ENCODE assay signal across 18 mouse cellular contexts in genomic region chr15:25785456-25786390, GRCm38 (mm10). TPM values are rescaled to one million over a fixed set of nuclear protein-coding genes. Genes with fewer than 3 reads are reported as not detected.
DNase-seq lines count a peak whose midpoint lies in the region; ATAC-seq and TF ChIP-seq lines count a peak whose summit lies in the region.
"Had no signal": no experiment of that assay in that cellular context is flagged by ENCODE, and none has a peak within 500 bp of the region (broad histone marks: within the 10 kb centered on the region; RNA-seq: fewer than 3 reads in every experiment).

No protein-coding gene starts in this region.

- WGBS in limb, embryonic 12.5 days, result 90% methylated on average over 35 of the region's 35 CpGs
- WGBS in limb, embryonic 10.5 days, result 95% methylated on average over 35 of the region's 35 CpGs

- H3K36me3 ChIP-seq in limb, embryonic 12.5 days, result peaks cover 98% of the 10 kb centered on the region
- peaks cover 100% of the 10 kb centered on the region for H3K36me3 ChIP-seq in limb, embryonic 10.5 days
- peaks cover 83% of the 10 kb centered on the region for H3K36me3 ChIP-seq in ES-Bruce4 (ENCODE audit: control insufficient read depth, insufficient read depth, low read length, poor library complexity, severe bottlenecking)

- intact Hi-C loops in gastrocnemius, postnatal 36 days (cut with DNase I), result no loop called here

- H3K27ac ChIP-seq in limb, embryonic 12.5 days, result peak overlapping the region; percentile 19; the same call in 1 of the 2 replicates
- H3K27ac ChIP-seq in limb, embryonic 10.5 days, result no peak overlapping the region; the same call in 1 of the 2 replicates
- H3K27ac ChIP-seq in ES-Bruce4 (ENCODE audit: insufficient read depth, low read length), result no peak overlapping the region
- H3K27ac ChIP-seq: liver, embryonic 14.5 days had no signal

- no peak for TF ChIP-seq CTCF in ES-Bruce4 (IDR thresholded peaks at IDR 0.05; ENCODE audit: low read depth, low read length)

- no peak overlapping the region for H3K4me3 ChIP-seq in limb, embryonic 12.5 days (replicated peaks)
- H3K4me3 ChIP-seq in limb, embryonic 10.5 days, result no peak overlapping the region
- H3K4me3 ChIP-seq in ES-Bruce4 (ENCODE audit: low read depth, low read length), result peak overlapping the region; percentile 14; the same call in 1 of the 2 replicates
- H3K4me3 ChIP-seq: limb, embryonic 13.5 days had no signal

- DNase-seq in gastrocnemius, adult 18-20 months (ENCODE audit: low spot score), result peak; percentile 55
- DNase-seq in gastrocnemius, postnatal 36 days, result no peak
- DNase-seq in limb, embryonic 10.5 days (ENCODE audit: low spot score), result no peak
- peak; percentile 16 to 47 for DNase-seq in adrenal gland, postnatal 36 days
- no peak for DNase-seq in c-Kit-positive CD71-positive TER-119-positive erythroid progenitor cells, embryonic 14.5 days (ENCODE audit: low spot score)
- DNase-seq: cerebellum, adult 11 months; cerebellum, postnatal 14 days; kidney, postnatal 10 days; right cerebral cortex, postnatal 4 days; thymus, adult 2 months had no signal

- no peak overlapping the region for H3K9ac ChIP-seq in limb, embryonic 12.5 days (replicated peaks)
- no peak overlapping the region for H3K9ac ChIP-seq in ES-Bruce4 (ENCODE audit: low read depth, poor library complexity, severe bottlenecking)
- H3K9ac ChIP-seq: limb, embryonic 13.5 days; liver, embryonic 14.5 days had no signal

- no peak for TF ChIP-seq POLR2A in ES-Bruce4 (IDR thresholded peaks at IDR 0.05; ENCODE audit: insufficient read depth, low read length)

- no peaks in the 10 kb centered on the region for H3K27me3 ChIP-seq in limb, embryonic 12.5 days
- H3K27me3 ChIP-seq in limb, embryonic 10.5 days (ENCODE audit: low read depth, poor library complexity, severe bottlenecking), result no peaks in the 10 kb centered on the region
- no peaks in the 10 kb centered on the region for H3K27me3 ChIP-seq in ES-Bruce4 (ENCODE audit: control insufficient read depth, insufficient read depth, low read length, poor library complexity, severe bottlenecking)
- H3K27me3 ChIP-seq: limb, embryonic 13.5 days had no signal

- ATAC-seq in limb, embryonic 12.5 days (ENCODE audit: insufficient number of reproducible peaks, insufficient read depth, low FRiP score, low TSS enrichment, low read depth), result no peak
- no peak for ATAC-seq in erythroblast, adult 5-6 weeks (replicated peaks; ENCODE audit: low FRiP score, poor library complexity, severe bottlenecking)
- ATAC-seq: forebrain, embryonic 14.5 days; inflammation-experienced regulatory T-cells, adult 6 months; midbrain, embryonic 16.5 days had no signal

- TF ChIP-seq EP300 in ES-Bruce4 (IDR thresholded peaks at IDR 0.05; ENCODE audit: insufficient read depth, low read depth, low read length), result no peak

- H3K4me1 ChIP-seq in limb, embryonic 12.5 days (replicated peaks), result peaks cover 6% of the 10 kb centered on the region
- H3K4me1 ChIP-seq in limb, embryonic 10.5 days, result peaks cover 3% of the 10 kb centered on the region; the same call in 1 of the 2 replicates
- H3K4me1 ChIP-seq in ES-Bruce4 (ENCODE audit: control insufficient read depth, insufficient read depth, low read length), result peaks cover 2% of the 10 kb centered on the region

- H3K4me2 ChIP-seq in limb, embryonic 12.5 days, result no peak overlapping the region
- H3K4me2 ChIP-seq: limb, embryonic 13.5 days had no signal

- no peaks in the 10 kb centered on the region for H3K9me3 ChIP-seq in limb, embryonic 12.5 days
- no peaks in the 10 kb centered on the region for H3K9me3 ChIP-seq in limb, embryonic 10.5 days (replicated peaks)
- H3K9me3 ChIP-seq in ES-Bruce4 (replicated peaks; ENCODE audit: control insufficient read depth, insufficient read depth, low read length, poor library complexity, severe bottlenecking), result no peaks in the 10 kb centered on the region
- H3K9me3 ChIP-seq: limb, embryonic 13.5 days had no signal

RNA-seq across cellular contexts. Expression of gene Retreg1, which starts 57.3 kb away (rescaled TPM):
- 100 to 1,000 TPM; 171 to 293 TPM for total RNA-seq in gastrocnemius, adult 18-20 months (2021)
- total RNA-seq in gastrocnemius, postnatal 36 days (2021), result 100 to 1,000 TPM; 128 to 214 TPM
- 3.2 and 3.4 TPM in 2 replicates for polyA plus RNA-seq in limb, embryonic 12.5 days (2016; fragmentation: Nextera tagmentation; extraction: Ambion mirVana)
- 1.2 and 1.9 TPM in 2 replicates for polyA plus RNA-seq in limb, embryonic 10.5 days (2016; fragmentation: Nextera tagmentation; extraction: Ambion mirVana)
- 15.2 and 16.5 TPM in 2 replicates for polyA plus RNA-seq in ES-Bruce4 (2011; ENCODE audit: insufficient read depth, insufficient read length, low read depth, missing spikeins)
- 10 to 100 TPM; 27.3 to 49.5 TPM for total RNA-seq in adrenal gland, postnatal 36 days (2021)
- total RNA-seq in erythroblast, adult 5-6 weeks (2015; ENCODE audit: low replicate concordance), result 8.2 and 20.0 TPM in 2 replicates
- 4.6 and 7.8 TPM in 2 replicates for total RNA-seq in erythroblast, adult 5-6 weeks (2017; ENCODE audit: low replicate concordance)

Comparison
In these comparisons a context has a peak if more than half of its experiments do, and no peak if none do; other contexts are left out.
1. DNase-seq: peak in gastrocnemius, adult 18-20 months (single experiment) and adrenal gland, postnatal 36 days (2 of 2); none in gastrocnemius, postnatal 36 days (0 of 2), limb, embryonic 10.5 days (single experiment) and c-Kit-positive CD71-positive TER-119-positive erythroid progenitor cells, embryonic 14.5 days (single experiment).